Mouse (Mus musculus): ENCODE measurements around the gene Ppp1r1b. TPM values are rescaled to one million over a fixed set of nuclear protein-coding genes. Genes with fewer than 3 reads are reported as not detected.

Gene Ppp1r1b
- total RNA-seq, 2 experiments from 2014 or later: not detected

DNA sequence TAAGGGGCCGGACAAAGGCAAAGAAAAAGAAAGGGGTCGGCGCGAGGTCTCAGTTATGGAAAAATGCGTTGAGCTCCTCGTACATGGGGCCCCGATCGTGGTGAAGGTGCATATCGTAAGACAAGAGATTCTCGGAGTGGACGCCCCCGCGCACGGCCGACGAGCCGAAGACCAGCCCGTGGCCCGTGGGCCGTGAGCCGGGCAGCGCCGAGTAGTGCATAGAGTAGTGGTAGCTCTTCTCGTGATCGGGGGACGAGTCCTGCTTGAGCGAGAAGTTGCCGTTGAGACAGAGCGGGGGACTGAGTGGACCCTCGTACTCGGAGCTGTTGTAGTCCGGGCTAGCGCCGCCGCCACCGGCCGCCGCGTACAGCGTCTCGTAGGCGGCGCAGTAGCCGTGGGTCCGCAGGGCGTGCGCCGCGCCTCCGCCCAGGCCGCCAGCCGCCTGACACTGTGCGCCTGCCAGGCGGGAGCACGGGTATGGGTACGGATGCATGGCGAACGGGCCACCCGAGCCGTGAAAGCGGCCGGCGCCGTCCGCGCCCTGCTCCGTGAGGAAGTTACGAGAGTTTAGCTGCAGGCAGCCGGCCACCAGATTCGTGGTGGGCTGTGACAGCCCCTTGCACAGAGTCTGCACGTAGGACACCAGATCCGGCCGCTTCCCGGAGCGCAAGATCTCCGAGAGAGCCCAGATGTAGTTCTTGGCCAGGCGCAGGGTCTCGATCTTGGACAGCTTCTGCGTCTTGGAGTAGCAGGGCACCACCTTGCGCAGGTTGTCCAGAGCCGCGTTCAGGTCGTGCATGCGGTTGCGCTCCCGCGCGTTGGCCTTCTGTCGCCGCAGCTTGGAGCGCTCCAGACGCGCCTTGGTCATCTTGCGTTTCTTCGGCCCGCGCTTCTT is 20.8 kb upstream of the Ppp1r1b start:
- 0 out of 2 replicates have a peak, but pooled peaks have one; percentile 28 for ATAC-seq (replicated peaks; ENCODE audit: low FRiP score, low TSS enrichment, poor library complexity, severe bottlenecking)

- no peak for ATAC-seq (replicated peaks; ENCODE audit: low FRiP score, low TSS enrichment, poor library complexity, severe bottlenecking)
Measured at GRCm38 (mm10) chr11:98328031-98328370, 20.2 kb upstream of the Ppp1r1b start.

GRCm38 (mm10) chr11:98328371-98329069 is 19.7 kb upstream of the Ppp1r1b start:
- no peak for ATAC-seq (replicated peaks; ENCODE audit: low FRiP score, low TSS enrichment, poor library complexity, severe bottlenecking)

DNA sequence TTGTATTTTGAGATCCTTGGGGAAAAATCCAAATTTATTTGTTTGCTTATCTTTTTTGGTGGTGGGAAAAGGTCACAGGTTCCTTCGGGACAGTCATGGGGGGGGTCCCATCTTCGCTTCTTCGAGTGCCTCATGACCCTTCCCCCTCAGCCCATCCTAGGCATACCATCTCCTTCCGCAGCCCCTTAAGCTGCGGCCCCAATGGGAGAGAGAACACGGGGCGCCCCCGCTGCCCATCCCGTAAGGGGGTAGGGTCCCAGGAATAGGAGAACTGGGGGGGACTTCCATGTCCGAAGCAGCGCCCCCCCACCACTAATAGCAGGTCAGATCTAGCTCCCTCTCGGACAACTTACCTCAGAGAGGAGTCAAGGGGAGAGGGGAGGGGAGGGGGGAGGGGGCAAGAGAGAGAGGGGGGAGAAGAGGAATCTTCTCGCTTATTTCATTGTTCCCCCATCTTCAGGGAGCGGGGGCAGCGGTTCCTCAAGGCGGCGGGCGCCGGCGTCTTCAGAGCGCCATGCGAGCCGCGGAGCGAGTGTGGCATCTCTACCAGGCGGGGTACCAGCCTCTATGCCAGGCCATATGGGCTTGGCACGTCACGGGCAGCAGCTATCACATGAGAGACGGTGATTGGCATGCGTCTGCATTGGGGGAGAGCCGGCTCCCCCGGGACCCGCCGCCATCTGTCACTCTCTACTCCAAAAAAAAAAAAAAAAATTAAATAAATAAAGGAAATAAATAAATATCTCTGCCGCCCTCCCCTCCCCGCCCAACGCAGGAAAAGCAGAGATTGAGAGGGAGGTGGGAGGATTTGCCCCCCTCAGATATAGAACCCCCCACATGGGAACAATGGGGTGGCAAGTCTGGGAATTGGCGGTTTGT is 18.9 kb upstream of the Ppp1r1b start, which contains the start of gene Neurod2:
Gene Neurod2 (minus strand): TSS at position 568 of the 879 bp plus-strand sequence.
- ATAC-seq (replicated peaks; ENCODE audit: low FRiP score, low TSS enrichment, poor library complexity, severe bottlenecking): no peak

- no peak for ATAC-seq (replicated peaks; ENCODE audit: low FRiP score, low TSS enrichment, poor library complexity, severe bottlenecking)
Measured at GRCm38 (mm10) chr11:98329960-98330744, 18.1 kb upstream of the Ppp1r1b start.

GRCm38 (mm10) chr11:98330745-98331204 is 17.4 kb upstream of the Ppp1r1b start:
- no peak for ATAC-seq (replicated peaks; ENCODE audit: low FRiP score, low TSS enrichment, poor library complexity, severe bottlenecking)

- ATAC-seq (replicated peaks; ENCODE audit: low FRiP score, low TSS enrichment, poor library complexity, severe bottlenecking): no peak
Measured at GRCm38 (mm10) chr11:98331401-98331800, 16.8 kb upstream of the Ppp1r1b start.

DNA sequence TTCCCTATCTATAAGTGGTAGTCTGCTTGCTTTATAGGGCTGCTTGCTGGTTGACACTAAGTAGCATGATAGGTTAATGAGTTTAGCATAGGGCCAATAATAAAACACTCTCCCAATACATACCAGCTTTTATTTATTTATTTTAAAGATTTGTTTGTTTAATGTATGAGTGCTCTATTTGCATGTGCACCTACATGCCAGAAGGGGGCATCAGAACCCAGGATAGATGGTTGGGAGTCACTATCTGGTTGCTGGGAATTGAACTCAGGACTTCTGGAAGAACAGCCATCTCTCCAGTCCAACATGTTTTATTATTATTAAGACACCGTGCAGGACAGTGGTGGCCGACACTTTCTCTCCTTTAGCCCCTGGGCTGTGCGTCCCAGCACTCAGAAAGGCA is 16.0 kb upstream of the Ppp1r1b start:
- ATAC-seq (replicated peaks; ENCODE audit: low FRiP score, low TSS enrichment, poor library complexity, severe bottlenecking): no peak

DNA sequence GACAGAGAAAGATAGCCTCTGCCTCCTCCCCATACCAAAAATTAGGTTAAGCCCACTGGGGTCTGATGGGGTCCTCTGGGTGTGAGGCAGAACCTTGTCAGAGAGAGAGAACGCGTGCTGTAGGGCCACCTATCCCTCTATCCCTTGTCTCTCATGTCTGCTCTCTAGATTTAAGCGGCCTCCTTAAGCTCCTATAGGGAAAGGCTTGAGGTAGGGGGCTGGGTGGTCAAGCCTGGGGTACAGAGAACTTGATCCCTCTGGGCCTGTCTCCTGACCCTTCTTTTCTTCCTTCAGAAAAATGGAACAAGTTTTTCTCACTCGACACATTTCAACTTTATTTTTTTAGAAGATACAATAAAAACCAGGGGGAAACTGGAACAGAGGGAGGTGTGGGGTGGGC is 15.4 kb upstream of the Ppp1r1b start:
- no peak for ATAC-seq (replicated peaks; ENCODE audit: low FRiP score, low TSS enrichment, poor library complexity, severe bottlenecking)

GRCm38 (mm10) chr11:98333263-98333696 is 14.9 kb upstream of the Ppp1r1b start:
- no peak for ATAC-seq (replicated peaks; ENCODE audit: low FRiP score, low TSS enrichment, poor library complexity, severe bottlenecking)

DNA sequence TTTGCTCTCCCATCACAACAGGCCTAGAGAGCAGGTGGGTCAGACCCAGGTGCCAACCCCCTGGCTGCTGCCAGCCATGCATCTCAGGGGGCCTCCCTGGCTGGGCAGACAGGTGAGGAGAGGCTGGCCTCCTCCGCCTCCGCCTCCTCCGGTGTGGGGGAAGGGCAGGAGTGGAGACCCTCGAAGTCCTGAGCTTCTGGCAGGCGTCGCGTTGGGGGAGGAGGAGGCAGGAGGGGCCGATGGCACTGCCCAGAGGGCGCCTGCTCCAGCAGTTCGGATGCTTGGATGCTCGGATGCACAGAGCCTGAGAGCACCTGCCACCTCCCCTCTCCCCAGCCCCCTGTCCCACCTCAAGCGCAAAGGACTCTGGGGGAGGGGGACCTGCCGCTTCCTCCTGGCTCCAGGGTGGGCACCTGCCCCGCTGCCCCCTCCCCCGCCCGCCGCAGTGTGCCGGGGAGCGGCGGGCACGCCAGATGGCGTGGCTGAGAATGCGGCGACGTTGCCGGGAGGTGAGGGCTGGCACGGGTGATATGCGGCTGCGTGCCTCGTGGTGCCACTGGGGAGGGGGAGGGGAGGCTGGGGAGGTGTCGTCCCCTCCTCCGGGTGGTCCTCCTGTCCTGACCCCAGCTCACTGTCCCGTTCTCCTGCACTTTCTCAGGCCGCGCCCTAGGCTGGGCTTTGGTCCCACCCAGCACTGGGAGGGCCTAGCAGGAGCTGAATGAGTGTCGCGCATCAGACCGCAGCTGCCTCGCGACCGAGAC is 14.0 kb upstream of the Ppp1r1b start:
- no peak for ATAC-seq (replicated peaks; ENCODE audit: low FRiP score, low TSS enrichment, poor library complexity, severe bottlenecking)

DNA sequence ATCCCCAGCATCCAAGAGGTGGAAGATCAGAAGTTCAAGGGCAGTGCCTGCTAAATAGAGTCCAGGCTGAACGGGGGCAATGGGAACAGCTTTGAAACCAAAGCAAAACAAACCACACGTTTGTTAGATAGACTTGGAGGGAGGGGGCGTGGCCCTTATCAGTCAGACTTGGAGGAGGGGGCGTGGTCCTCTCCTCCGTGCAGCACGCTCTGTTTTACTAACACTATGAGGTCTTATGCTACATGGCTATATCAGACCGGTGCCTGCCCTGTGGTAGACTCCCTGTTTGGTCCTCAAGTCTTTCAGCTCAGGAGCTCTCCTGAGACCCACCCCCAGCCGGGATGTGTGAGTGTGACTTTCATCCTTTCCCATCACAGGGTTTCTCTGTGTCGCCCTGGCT is 13.0 kb upstream of the Ppp1r1b start:
- ATAC-seq (replicated peaks; ENCODE audit: low FRiP score, low TSS enrichment, poor library complexity, severe bottlenecking): 0 out of 2 replicates have a peak, but pooled peaks have one; percentile 38

GRCm38 (mm10) chr11:98336245-98337107 is 11.7 kb upstream of the Ppp1r1b start:
- ATAC-seq (replicated peaks; ENCODE audit: low FRiP score, low TSS enrichment, poor library complexity, severe bottlenecking): 0 out of 2 replicates have a peak, but pooled peaks have one; percentile 39

GRCm38 (mm10) chr11:98338507-98338961 is 9.7 kb upstream of the Ppp1r1b start:
- no peak for ATAC-seq (replicated peaks; ENCODE audit: low FRiP score, low TSS enrichment, poor library complexity, severe bottlenecking)

DNA sequence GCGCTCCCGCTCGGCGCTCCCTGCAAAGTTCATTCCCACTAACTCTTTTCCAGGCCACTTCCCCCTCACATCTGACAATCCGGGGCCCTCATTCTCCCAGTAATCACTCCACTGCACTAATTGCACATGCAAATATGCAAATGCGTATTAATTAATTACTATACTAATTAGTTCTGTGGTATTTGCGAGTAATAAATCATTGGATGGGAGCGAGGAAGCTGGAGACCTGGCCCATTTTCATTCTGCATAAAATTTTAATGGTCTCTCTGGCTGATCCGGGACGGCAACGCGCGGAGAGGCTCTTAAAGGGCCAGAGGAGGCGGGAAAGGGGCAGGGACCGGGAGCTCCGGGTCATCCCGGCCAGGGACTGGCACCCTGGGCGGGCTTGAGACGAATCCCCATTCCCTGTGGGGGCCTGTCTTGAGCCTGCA is 9.1 kb upstream of the Ppp1r1b start:
- ATAC-seq (replicated peaks; ENCODE audit: low FRiP score, low TSS enrichment, poor library complexity, severe bottlenecking): no peak

DNA sequence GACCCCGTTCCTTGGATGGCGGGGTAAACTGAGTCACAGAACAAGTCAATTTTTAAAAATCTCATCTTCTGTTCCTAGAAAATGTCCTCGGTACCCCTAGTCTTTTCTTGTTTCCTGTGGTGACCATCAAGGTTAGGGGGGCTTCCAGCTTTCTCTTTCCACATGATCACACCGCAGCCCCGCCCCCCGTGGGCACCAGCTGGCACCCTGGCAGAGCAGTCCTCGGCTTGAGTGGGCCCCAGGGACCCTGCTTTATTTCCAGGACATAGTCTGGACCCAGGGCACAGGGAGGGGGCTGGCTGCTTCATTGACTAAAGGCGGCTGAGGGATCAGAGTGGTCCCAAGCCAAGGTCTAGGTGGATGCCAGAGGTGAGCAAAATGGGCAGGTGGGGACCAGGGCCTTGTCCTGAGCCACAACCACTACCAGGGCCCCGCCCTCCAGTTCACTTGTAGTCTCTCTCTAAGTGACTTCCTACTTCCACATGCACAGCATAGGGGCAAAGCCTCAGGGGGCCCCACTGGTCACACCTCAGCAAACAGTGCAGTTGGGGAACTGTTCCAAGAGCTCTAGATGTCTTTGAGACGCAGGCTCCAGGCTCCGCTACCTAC is 8.4 kb upstream of the Ppp1r1b start:
- ATAC-seq (replicated peaks; ENCODE audit: low FRiP score, low TSS enrichment, poor library complexity, severe bottlenecking): no peak

DNA sequence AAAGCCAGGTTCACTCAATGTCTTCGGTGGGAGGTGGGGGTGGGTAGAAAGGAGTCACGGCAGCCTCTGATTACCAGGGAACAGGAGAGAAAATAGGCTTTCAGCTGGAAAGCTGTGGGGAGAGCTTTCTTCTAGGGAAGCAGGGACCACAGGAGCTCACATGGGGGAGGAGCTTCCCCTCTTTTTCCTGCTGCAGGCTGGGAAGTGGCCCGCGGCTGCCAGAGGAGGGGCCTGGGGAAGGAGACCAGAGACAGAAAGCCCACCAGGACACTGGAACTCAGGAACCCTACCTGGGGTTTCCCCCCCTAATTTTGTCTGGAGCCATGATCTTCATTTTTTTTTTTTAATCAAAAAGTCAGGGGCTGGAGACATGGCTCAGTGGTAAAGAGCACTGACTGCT is 7.6 kb upstream of the Ppp1r1b start:
- ATAC-seq (replicated peaks; ENCODE audit: low FRiP score, low TSS enrichment, poor library complexity, severe bottlenecking): no peak
